Mouse (Mus musculus) naive thymus-derived CD4-positive, alpha-beta T cell, adult 2 months (primary cell): ENCODE measurements around the gene Cckbr.

Source experiments
- DNase-seq: peaks from one replicate; pipeline ENCODE4 v3.0.0-alpha.2; 2011; ENCODE audit warnings: low read depth

The Cckbr gene

GRCm38 (mm10) chr7:105497881-105498280 lies 72.3 kb downstream of the Cckbr start:
- no peak for DNase-seq

GRCm38 (mm10) chr7:105498854-105499492 lies 73.4 kb downstream of the Cckbr start:
- no peak for DNase-seq

GRCm38 (mm10) chr7:105499676-105500075 lies 74.1 kb downstream of the Cckbr start:
- no peak for DNase-seq

- no peak for DNase-seq
These were observed 76.5 kb downstream of the Cckbr start for GRCm38 (mm10) chr7:105501984-105502383.

- DNase-seq: no peak
These were observed 81.7 kb downstream of the Cckbr start for GRCm38 (mm10) chr7:105507257-105507656.

GRCm38 (mm10) chr7:105510143-105510542 lies 84.6 kb downstream of the Cckbr start:
- no peak for DNase-seq

- no peak for DNase-seq
These were observed 88.3 kb downstream of the Cckbr start for GRCm38 (mm10) chr7:105513845-105514291.

- DNase-seq: no peak
These were observed 89.0 kb downstream of the Cckbr start for GRCm38 (mm10) chr7:105514561-105514960.

GRCm38 (mm10) chr7:105515178-105515577 lies 89.6 kb downstream of the Cckbr start:
- DNase-seq: peak; percentile 67

GRCm38 (mm10) chr7:105516669-105517360 lies 91.3 kb downstream of the Cckbr start:
- DNase-seq: no peak

GRCm38 (mm10) chr7:105519336-105519735 lies 93.8 kb downstream of the Cckbr start:
- no peak for DNase-seq

GRCm38 (mm10) chr7:105519771-105520170 lies 94.2 kb downstream of the Cckbr start:
- no peak for DNase-seq

- no peak for DNase-seq
These were observed 94.7 kb downstream of the Cckbr start for GRCm38 (mm10) chr7:105520201-105520600.
